Mouse (Mus musculus) forelimb bud, embryonic 11.5 days (tissue): ENCODE measurements at regions not wholly inside any gene's neighbourhood (a gene's known extent, or its start where the extent isn't known, plus 50 kb on each side); places are given as distances from the start of the nearest gene placed in this dataset.

Source experiments
- DNase-seq: peaks from one replicate; pipeline ENCODE4 v3.0.0-alpha.2; 2012; ENCODE audit warnings: low read depth, low spot score

DNA sequence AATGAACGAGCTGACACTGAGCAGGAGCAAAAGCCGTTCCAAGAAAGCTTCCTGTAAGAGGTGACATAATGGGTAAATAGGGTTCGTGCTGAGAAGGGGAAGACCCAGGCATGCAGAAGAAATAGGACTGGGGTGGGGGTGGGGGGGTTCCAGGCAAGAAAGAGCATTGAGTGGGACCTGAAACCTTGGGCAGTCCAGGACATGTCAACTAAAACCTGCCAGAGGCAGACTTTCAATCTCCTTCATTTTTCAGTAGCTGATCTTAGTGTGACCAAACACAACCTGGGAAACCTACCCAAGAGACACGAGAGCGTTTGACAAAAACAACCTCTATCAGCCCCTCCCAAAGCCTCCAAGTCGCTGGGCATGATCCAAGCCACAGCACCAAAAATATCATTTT is 133.4 kb upstream of the Zfp703 start:
- no peak for DNase-seq

DNA sequence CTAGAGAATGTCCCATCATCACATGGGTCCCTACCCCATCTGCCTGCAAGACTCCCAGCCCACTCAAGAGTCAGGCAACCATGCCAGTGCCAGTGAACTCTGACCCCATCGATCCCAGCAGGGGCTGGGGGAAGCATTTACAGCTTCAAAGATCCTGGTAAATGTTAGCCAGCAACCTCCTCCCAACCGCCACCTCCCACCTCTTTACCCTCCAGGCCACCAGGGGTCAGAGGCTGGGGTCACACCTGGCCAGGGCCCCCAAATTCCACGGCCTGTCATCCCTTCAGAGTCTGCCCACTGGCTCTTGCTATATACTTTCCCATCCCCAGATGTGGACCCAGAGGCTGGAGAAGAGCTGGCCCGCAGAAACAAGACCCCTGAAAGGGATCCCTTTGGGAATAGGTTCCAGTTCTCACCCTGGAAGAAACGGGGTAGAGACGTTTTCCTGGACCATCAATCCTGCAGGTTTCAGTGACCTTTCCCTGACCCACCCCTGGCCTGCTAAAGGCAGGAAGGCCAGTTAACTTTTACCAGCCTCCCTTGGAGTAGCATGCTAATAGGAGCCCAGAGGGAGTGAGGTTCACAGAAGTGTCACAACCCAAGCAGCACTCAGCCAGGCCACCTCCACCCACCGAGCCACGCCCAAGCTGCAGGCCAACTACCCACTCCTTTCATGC is 132.9 kb upstream of the Zfp703 start:
- no peak for DNase-seq

DNA sequence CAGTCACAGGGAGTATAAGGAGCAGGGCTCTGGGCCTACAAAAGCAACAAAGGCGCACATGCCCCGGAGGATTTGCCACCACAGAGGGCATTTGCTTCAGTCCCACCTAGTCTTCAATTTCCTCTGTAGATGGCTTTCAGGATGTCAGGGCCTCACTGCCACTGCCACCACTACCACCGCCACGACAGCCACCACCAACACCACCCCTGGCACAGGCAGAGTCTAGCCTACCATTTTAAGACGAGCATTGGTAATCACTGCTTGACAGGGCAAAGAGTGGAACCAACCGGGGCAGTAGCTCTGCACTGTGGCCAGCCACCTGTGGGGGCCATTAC is 132.3 kb upstream of the Zfp703 start:
- no peak for DNase-seq

DNA sequence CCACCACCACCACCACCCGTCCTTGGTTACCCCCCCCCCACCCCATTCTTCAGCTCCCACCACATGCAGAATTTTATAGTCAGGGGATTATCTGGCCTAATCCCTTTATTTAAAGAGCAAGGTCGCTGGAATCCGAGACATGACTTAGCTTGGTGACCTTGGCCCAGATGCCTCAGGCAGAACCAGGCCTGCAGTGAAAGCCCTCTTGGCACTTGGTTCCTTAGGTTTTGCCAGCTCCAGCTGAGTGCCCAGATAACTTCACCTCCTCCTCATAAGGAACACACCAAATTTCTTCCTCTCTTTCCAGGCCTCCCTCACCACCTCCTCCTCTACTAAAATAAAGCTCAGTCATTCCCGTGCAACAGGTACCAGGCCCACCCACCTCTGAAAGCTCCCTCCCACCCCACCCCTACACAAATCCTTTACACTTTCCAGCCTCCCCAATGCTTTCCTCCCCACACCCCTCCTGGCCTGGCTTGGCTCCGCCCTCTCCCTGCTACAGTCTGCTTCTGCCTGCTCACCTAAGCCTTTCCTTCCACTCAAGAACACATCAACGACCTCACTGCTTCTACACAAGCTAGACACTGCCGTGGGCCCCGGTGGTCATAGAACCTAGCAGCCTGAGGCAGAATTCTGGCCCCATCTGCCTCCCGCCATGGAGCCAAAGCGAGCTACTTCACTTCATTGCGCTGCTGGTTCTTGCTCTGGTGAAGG is 131.5 kb upstream of the Zfp703 start:
- no peak for DNase-seq

DNA sequence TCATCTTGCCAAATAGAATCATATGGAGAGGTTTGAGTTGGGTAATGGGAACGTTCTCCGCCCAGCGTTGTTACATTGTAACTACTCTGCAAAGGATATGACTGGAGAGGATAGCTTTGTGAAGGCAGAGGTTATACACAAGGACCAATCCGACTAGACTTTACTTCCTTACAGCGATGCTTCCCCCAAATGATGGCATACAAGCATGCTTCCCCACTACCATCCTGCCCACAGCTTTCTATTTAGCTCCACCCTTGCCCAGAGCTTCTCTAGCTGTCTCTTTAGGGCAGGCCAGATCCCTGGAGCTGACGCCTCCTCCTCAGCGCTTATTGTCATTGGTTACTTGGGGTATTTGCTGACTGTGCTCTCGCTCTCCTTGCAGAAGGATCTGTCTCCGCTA is 130.1 kb upstream of the Zfp703 start:
- no peak for DNase-seq

DNA sequence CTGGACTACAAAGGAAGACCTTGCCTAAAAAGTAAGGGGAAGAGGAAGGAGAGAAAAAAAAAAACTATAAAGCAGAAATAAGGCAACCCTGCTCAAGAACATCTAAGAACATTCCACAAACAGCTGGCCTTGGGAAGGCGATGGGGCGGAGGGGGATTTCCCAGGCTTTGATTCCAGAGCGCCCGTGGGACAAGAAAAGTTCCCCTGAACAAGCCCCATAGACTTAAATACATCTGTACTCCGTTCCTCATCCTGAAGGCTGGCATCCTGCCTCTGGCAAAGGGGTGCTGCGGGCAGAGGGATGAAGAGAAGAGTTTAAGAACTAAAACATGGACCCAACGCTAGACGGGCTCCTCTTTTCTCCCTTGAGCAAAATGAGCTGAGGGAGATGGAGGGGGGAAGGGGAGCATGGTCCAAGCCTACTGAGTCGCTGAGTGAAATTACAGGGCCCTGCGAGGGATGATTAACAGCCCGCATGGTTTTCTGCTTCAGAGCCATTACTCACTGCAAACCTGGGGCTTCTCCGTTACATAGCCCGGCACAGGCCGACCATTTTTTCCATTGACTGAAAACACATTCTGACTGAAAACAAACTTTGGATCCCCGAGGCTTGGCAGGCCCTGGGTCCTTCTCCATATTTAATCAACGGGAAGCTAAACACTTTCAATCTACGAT is 128.9 kb upstream of the Zfp703 start:
- peak; percentile 74 for DNase-seq

DNA sequence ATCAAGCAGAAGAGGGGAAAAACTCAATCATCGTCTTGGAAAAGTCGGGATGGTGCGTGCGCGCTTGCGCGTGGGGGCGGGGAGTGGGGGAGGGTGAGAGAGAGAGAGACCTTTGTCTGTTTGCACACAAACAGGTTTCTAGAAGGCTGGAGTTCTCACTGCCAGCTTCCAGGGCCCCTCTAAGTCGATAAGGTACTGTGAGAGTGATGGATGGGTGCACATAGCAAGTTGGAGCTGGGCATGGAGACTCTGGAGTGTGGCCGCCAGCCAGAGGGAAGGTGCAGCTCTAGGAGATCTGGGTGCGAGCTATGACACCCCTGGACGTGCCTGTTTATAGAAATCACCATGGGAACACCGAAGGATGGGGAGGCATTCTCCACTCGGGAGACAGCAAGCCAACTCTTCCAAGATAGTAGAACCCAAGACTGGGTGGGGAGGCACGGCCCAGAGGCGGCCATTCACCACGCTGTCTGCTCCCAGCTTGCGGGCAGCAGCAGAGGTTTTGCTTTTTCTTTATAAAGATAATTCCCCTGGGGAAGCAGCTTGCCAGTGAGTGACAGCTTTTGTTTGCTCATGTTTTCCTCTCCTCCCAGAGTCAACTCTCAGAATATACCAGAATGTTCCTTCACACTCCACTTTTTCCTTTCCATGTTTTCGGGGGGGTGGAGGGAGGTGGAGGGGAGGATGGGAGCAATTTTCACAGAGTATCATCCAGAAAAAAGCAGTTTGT is 128.0 kb upstream of the Zfp703 start:
- no peak for DNase-seq

DNA sequence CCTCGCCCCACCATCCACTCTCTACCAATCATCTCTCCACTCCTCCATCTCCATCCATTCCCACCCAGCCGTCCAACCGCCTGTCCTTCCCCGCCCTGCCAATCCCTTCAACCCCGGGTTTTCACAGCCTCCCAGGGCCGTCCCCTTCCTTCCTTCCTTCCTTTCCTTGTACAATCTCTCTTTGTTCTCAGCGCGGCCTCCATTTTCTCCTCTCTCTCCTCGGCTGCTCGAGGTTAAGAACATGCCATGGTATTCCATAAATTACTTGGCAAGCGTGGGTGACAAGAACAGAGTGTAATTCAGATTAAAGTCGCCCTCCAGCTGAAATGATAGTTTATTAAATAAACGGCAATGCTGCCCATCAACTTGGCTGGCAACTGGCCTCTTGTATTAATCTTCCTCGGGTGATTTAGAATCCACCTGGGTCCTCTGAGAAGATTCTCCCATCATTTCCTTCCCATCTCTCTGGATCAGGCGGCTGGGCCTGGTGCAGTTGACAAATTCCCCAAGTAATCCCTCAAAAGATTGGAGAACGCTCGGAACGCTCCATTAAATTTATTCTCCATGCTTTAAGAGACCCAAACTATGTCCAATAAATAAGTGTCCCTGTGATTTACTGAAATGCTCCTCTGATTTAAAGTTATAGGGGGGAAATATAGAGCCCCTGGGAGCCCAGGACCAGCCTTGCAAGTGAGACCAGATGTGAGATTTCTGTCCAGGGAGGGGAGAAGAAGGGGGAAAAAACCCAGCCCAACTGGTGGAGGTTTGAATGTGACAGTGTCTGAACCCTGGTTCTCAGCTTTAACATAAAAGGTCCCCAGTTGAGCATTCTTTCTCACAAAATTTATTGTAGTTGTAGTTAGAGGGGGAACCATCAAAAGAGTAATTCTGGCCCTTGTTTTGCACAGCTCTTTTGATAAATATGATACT is 125.0 kb upstream of the Zfp703 start:
- DNase-seq, result peak; percentile 76

DNA sequence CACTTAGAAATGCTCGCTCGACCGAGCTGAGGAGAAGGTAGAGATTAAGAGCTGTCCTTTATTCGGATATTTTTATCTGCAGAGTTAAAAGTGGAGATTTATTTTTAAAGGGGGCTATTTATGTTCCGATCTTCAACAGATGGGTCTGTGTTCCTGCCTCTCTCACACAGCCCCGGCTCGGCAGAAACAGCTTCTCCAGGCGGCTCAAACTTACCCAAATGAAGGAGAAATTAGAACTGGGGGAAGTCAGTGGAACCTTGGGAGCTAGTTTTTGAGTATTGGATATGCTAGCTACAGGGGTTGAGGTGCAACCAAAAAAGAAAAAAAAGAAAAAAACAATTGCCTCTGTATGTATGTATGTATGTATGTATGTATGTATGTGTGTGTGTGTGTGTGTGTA is 124.2 kb upstream of the Zfp703 start:
- DNase-seq, result no peak

DNA sequence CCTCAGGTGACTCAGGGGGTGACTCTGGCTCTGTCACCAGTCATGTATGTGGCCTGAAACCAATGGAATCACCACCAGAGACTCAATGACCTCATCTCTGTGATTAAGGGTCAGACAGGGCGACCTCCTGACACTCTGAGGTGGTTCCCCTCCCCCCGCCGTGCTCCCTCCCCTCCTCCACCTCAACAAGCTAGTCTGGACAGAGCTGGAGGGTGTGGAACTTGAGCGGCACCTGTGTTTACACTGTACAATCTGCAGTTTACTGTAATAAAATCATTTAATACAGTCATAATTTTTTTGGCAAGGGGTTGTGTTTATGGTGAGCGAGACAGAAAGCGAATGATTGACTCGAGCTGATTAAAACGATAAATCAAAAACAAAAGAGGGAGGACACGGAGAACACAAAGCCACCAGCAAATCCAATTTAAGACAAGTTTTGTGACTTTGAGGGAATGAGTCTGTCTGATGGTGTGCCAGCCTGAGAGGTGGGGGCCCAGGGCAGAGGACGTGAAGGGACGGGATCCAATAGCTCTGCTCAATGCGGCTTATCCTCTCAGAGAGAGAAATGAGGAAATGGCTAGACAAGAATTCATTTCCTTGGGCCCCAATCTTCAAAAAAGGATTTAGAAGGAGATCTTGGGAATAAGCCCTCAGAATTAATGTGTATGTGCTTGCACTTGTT is 122.4 kb upstream of the Zfp703 start:
- no peak for DNase-seq

DNA sequence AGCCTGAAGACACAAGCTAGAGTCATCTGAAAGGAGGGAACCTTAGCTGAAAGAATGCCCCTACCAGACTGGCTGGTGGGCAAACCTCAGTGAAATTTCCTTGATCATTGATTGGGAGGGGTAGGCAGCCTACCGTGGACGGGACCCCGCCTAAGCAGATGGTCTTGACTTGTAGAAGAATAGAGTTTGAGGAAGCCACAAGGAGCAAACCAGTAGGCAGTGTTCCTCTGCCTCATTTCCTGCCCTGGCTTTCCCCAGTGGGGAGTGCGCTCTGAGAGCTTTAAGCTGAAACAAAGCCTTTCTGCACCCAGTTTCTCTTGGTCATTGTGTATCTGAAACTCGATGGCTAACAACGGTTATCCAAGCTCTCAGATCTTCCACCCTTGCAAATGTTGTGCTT is 121.9 kb upstream of the Zfp703 start:
- DNase-seq, result no peak

DNA sequence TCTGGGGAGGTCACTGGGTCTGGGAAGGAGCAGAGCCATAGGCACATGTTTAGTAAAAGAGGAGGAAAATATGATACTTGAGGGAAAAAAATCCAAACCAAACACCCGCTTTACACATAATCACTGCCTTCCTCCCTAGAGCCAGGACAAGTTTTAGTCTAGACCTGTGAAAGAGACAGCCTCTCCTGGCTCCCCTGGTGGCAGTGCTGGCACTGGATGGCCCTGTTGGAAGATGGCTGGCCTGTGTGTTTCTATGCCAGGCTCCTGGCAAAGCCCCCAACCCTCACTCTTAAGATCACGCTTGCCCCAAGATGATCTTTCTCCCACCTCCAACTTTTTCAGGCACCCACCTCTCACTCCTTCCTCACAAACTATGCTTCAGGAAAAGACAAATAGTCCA is 112.6 kb upstream of the Zfp703 start:
- DNase-seq, result no peak

DNA sequence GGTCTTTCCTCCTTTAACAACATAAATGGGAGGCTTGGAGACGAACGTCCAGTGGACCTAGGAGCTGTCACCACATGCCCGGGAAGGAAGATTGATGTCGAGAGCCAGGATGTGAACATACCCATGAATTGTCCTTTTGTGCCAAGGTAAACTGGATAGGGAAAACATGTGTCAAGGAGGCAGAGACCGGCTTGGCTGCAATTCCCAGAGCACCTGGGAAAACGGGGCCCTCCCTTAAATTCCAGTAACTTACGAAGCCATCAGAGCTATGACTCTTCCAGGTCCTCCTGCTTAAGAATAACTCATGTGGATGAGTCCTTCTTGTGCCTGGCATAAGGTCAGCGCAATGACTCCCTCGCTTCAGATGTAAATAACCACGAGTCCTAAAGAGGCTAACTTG is 112.2 kb upstream of the Zfp703 start:
- no peak for DNase-seq

DNA sequence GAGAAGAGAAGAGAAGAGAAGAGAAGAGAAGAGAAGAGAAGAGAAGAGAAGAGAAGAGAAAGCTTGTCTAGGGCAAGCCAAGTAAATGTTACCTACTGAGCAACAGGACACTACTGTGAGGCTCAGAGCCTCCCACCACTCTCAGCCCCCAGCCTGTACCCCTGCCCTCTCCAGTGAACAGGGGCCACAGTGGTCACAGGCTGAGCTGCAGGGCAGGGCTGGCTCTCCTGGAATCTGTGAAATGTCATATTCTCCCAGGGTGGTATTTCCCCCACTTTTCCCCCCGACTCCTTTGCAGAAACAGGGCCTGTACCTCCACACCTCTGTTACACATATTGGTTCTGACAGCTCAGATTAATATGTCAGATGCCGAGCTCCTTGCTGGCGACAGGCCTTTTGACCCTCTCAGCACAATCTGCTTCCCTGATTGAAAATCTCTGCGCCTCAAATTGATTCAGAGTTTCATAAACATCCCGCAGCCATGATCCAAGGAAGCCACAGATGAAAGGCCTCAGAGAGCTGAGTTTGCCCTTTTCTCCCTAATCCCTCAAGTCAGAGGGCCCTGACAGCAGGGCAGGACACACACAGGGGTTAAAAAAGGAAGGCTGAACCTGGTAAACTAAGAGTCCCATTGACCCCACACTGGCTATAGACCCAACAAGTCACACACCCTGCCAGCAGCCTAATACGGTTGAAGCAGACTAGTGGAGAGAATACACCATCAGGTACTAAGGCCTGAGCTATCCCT is 108.8 kb upstream of the Zfp703 start:
- peak; percentile 77 for DNase-seq

DNA sequence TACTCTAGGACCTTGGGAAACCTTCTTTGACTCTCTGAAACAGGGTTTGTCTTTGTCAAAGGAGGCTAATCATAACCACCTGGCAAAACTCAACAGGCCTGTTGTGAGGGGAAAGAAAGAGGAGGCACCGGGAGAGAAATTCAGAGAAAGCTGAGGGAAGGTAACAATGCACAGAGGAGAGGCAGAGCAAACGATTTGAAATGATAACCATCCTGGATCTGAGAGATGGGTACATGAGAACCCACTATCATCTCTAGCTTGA is 108.3 kb upstream of the Zfp703 start:
- DNase-seq, result peak; percentile 68

DNA sequence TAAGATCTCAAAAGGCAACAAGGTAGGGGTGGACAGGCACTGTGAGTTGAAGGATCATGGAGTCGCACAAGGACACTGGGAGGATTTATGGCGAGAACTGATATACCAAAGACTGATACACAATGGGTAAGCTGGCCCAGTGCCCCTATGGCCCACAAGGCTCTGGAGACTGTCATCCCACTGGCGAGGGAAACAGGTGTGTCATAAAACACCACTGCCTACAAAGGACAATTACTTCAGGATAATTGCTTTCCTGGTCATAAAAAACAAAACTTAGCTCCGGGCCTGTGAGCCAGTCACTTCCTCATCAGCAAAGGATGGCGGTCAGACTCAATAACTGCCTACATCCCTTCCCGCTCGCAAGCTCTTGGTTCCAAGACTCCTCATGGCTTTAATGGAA is 105.3 kb upstream of the Zfp703 start:
- DNase-seq, result peak; percentile 37

DNA sequence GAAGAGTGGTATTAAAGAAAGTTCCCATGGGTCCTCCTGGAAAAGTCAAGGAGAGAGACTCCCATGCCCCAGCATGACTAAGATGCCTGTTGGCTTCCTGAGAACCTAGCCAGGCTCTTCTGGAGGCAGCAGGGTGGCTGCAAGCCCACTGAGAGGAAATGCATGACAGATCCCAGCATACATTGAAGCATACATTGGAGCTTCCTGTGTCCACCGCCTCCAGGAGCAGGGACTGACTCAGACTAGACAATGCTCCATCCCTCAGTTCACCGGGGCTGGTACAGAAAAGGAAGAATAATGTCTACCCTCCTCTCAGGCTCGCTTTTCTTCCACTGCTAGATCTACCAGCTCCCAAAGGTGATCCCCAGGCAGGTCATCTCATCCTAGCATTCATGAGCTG is 104.7 kb upstream of the Zfp703 start:
- no peak for DNase-seq

DNA sequence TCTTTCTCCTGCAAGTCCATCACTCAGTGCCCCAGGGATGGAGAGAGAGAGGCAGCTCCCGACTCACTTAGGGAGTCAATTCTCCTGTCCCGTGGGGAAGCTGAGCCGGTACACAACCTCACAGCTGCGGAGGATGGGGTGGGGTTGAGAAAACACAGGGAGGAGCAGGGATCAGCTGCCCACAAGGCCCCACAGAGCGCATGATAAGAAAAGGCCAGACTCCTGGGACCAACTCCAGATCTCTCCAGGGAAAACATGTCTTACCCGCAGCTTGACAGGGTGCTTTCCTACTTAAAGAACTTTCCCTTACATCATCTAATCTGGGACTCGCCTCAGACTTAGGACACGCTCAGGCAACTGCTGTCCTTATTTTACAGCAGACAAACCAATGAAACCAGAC is 104.3 kb upstream of the Zfp703 start:
- no peak for DNase-seq

DNA sequence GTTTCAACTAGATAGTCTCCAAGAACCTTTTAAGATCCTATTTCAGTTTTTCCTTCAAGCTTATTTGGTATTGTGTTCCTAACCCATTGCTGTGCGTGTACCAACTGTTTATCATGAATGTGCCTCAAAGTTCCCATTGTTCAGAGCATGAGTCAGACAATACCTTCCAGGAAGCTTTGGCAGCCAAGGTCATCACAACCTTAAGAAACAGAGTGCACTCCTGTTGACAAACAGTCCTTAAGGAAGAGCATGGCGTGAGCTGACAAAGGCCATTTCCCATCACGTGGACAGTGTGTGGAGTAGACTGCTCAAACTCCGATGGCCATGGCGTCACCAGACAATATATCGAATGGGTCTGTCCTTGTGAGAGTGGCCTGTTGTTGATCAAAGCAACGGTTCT is 96.9 kb upstream of the Zfp703 start:
- no peak for DNase-seq
